Mouse (Mus musculus) spleen, adult 2 months (tissue): ENCODE results near the gene Gjb1.

Source experiments
- CTCF ChIP-seq: fragments of 200-500 bp; IDR thresholded peaks from 2 replicates; pipeline ENCODE4 v1.5.1; 2011; ENCODE audit warnings: mild to moderate bottlenecking, inconsistent platforms; ENCODE audit not compliant: insufficient read depth, insufficient read length, insufficient replicate concordance; ENCODE audit errors: extremely low read depth
- POLR2A ChIP-seq: fragments of 200-500 bp; IDR thresholded peaks from 2 replicates; pipeline ENCODE4 v1.6.1; 2011; ENCODE audit warnings: low read depth, low read length, inconsistent platforms

- TF ChIP-seq CTCF (no peak), POLR2A (no peak)
Observed at GRCm38 (mm10) chrX:101369001-101369400, 7.2 kb upstream of the Gjb1 start.
